Mouse (Mus musculus) Muller cell, postnatal 12 days (primary cell): ENCODE results near the gene Fam221b.

Source experiments
- DNase-seq: peaks from one replicate; pipeline ENCODE4 v3.0.0-alpha.2; 2015; ENCODE audit errors: inconsistent ontology term

Gene Fam221b

DNA sequence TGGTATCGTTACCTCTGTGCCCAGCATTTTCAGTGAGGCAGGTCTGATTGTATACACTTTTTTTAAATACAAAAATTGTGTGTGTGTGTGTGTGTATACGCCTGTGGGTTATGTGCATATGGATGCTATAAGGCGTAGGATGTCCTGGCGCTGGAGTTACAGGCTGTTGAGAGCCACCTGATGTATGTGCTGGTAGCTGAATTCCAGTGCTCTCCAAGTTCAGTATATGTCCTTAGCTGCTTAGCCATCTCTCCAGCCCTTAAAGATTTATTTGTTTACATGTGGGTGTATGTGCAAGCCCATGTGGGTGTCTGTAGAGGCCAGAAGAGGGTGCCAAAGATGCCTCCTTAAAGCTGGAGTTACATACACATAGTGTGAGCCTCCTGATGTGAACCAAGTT, 11.8 kb downstream of the Fam221b start:
- DNase-seq = peak; percentile 6

DNA sequence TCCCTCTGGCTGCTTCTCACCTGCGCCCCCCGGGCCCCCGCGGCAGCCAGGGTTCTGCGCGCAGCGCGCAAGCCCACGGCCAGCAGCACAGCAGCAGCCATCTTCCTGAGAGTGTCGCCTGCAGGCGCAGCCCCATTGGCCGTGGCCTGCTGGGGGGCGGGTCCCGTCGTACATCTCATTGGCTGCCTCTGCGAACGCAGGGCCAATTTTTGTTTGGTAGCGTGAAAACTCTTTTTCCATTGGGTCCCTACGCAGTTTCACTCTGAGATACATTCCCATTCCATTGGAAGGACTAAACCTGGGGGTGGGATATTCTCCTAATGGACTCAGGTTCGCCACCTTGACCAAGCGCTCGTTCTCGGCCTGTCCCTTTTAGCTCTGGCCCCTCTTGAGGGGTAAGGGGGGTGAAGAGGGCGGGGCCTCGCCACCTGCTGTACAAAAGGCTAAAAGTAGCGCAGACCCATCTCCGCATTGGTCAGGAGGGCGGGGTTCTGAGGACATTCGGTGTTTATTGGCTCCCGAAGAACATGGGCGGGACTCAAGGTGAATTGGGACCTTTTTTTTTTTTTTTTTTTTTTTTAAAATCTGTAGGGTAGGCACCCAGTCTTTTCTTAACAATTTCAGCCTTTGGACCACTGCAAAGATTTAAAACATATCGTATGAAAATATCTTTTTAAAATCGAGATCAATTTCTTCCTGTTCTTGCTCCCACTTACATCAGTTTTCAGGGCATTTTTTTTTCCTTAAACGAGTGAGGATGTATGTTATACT, 12.4 kb downstream of the Fam221b start, which contains the start of gene Hint2:
Gene Hint2 (minus strand): TSS at position 128 of the 771 bp plus-strand sequence.
- peak; percentile 99 for DNase-seq

DNA sequence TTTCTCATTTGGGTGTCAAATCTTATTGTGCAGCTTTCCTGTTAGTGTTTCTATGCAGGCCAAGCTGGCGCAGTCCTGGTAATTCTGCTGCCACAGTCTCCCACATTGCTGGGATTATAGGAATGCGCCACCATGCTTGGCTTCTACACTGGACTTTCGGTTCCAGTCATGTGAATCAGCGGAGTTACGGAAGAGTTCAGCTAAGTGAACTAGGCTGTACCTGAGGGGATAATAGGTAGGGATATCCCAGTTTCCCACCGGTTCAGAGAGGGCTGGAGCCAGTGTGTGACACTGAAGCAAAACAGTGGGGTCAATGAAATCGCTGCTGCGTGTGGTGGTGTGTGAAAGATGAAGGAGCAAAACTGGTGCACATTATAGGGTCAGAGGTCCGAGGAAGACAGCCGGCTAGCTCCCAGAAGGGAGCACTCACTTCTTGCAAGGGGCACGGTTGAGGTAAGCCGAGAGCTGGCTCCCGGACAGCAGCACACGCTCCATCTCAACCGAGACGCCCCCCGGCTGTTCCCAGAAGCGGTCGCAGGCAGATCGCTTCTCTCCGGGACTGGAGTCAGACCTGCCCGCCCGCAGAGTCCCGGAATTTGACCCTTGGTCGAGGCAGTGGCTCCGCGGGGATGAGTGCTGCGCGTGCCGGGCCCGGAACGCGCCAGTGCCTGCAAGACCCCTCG, 13.1 kb downstream of the Fam221b start:
- no peak for DNase-seq

DNA sequence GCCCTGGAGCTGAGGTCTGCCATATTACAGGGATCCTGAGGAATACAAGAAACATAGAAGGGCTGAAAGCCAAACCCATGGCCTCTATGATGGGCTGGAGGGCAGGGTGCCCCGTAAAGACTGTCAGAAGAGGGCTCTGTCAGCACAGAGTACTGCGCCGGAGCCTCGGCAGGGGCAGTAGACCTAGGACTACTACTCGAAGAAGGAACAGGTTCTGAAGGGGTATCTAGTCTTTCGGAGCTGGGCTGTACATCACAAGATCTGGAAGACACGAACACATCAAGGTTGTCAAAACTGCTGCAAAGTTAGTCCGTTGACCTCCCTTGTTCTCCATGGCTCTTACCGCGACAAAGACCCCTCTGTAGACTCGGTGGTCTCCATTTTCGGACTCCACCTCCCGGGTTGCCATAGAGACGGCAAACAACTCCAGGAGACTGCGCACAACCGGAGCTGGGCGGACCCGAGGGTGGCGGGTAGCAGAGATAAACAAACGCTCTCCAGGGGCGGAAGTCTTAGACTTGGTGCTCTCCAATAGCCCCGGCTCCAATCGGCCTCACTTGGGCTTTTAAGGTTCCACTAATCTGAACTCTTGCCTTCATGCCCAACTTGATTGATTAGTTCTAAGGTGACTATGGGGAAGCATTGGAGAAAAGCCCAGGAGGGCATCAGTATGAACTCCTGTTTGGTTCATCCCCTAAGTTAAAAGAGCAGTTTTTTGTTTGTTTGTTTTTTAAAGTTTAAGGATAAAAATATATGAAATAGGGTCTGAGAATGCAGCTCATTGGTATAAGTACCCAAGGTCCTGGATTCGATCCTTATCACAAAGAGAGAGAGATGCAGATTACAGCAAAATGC, 15.6 kb downstream of the Fam221b start, which contains the start of gene Spag8:
Gene Spag8 (minus strand): TSS at position 434 of the 855 bp plus-strand sequence.
- DNase-seq = peak; percentile 16

DNA sequence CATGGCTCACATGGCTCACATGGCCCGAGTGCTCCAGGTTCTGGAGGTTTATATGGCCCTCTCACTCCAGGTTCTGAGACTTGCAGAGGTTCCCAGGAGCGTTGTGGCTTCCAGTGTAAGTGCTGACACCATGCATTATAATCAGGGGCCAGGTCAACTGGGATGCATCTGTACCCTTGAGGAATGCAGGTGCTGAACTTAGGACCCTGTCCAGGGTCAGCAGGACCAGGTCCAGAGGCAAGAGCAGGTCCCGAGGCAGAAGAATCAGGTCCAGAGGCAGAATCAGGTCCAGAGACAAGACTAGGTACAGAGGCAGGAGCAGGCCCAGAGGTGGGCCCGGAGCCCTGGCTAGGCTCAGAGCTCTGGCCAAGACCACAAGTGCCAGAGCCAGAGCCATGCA, 16.2 kb downstream of the Fam221b start:
- DNase-seq = no peak

DNA sequence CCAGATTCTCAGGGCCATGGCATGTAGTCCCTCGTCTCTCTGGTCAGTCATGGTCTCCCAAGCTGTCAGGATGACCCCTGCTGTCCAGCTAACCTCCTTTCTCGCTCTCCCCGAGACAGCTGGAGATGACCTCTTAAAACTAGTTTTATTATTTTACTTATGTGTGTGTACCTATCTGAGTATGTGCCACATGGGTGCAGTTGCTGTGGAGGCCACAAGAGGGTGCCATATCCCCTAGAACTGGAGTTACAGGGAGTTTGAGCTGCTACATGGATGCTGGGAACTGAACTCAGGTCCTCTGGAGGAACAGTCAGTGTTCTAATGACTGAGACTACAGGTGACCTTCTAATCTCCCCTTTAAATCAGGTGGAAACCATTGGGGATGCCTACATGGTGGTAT, 19.2 kb downstream of the Fam221b start:
- no peak for DNase-seq

DNA sequence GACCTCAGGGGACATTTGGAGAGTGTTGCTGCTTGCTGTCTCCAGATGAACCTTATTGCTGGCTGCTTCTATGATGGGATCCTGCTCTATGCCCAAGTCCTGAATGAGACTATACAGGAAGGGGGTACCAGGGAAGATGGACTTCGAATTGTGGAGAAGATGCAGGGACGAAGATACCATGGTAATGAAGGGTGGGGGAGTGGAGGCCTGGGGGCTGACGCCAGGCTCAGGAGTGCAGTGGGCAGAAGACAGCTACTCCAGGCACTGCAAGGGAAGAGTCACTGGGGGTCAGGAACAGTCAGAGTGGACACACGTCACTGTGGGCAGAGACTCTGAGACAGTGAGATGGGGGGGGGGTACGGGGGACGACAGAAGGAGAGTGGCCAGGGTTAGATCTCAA, 28.5 kb downstream of the Fam221b start:
- DNase-seq = no peak

DNA sequence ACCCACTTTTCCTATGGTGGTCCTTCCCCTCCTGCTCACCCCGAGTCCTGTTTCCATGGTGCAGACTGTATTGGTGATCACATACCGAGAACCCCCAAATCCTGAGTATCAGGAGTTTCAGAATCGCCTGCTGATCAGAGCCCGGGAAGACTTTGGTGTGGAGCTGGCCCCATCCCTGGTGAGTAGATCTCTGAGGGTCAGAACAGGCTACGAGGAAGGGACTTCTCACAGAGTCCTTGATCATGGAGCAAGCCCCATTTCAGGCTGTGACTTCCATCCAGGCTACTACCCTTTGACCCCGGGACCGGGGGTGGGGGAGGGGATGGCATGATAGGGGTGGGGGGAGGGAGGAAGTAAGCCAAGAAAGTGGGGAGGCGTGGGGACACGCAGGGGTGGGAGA, 28.9 kb downstream of the Fam221b start:
- no peak for DNase-seq

DNA sequence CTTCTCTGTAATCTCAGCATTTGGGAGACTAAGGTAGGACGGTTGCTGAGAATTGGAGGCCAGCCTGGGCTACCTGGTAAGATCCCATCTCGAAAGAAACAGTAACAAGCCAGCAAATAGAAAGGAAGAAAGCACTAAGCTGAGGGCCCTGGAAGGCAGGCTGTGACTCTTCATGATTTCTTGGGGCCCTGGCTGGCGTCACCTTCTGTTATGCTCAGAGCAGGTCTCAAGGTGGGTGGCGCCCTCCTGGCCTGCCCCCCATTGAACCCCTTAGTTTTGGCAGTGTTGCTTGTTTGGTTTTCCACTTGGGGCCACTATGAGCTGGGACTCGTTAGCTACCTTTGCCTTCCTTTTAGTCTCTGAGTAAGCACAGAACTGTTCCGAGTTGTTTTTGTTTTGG, 32.2 kb downstream of the Fam221b start:
- no peak for DNase-seq

DNA sequence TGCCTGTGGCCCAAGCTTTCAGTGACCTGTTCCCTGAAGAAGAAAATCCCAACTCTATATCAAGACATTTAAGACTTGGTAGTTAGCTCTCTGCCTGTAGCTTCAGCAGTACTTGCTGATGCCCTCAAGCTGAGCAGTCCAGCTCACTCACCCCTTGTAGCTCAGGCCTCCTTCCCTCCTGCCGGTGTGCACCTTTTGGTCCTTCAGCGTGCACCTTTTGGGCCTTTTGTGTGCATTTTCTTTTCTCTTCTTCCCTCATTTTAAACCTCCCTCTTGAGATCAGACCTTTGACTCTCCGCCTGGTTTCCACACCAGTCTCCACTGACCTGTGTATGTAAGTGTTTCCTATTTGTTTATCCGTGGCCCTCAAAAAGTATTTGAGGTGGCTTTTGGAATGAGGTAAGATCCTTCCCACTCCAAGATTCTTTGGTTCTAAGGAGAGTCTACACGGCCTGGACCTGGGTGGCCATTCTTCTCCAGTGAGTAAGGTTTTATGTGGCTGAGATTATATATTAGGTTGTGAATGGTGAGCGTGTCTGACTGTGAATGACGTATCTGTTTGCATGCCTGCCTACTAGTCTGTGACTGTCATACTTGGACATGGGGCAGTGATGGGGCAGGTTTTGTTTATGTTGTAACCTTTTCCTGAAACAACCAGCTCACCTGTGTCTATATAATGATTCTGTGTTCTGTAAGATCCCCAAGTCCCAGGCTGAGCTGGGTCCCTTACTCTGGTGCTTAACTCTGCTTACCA, 34.1 kb downstream of the Fam221b start:
- no peak for DNase-seq

DNA sequence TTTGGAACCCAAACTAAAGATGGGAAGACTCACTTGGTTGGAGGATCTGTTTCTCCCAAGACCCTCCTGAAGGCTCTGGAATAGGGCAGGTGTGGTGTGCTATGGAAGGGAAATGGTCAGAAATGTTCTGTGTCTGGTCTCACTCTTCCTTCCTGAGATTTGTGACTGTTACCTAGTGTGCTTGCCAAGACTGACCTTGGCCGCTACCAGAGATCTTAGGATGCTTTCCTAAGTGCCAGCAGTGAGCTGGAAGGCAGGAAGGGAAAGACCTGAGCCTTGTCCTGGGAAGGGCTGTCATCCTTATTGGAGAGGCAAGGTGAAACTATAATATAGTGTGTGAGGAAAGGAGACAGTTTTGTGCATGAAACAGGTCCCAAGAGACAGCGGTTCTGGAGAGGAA, 35.2 kb downstream of the Fam221b start:
- DNase-seq = no peak

DNA sequence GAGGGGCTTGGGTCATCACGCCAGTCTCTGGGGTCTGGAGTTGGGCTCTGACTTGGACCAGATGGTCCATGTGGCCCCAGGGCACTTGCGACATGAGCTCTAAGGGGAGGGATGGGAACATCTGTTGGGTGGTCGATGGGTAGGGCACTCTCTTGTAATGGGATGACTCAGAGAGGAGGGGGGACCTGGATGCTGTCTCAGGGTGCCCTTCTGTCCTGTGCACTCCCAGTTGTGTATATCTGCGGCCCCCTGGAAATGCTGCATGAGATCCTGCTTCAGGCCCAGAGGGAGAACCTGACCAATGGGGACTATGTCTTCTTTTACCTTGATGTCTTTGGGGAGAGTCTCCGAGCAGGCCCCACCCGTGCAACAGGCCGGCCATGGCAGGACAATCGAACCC, 35.6 kb downstream of the Fam221b start:
- DNase-seq = no peak

DNA sequence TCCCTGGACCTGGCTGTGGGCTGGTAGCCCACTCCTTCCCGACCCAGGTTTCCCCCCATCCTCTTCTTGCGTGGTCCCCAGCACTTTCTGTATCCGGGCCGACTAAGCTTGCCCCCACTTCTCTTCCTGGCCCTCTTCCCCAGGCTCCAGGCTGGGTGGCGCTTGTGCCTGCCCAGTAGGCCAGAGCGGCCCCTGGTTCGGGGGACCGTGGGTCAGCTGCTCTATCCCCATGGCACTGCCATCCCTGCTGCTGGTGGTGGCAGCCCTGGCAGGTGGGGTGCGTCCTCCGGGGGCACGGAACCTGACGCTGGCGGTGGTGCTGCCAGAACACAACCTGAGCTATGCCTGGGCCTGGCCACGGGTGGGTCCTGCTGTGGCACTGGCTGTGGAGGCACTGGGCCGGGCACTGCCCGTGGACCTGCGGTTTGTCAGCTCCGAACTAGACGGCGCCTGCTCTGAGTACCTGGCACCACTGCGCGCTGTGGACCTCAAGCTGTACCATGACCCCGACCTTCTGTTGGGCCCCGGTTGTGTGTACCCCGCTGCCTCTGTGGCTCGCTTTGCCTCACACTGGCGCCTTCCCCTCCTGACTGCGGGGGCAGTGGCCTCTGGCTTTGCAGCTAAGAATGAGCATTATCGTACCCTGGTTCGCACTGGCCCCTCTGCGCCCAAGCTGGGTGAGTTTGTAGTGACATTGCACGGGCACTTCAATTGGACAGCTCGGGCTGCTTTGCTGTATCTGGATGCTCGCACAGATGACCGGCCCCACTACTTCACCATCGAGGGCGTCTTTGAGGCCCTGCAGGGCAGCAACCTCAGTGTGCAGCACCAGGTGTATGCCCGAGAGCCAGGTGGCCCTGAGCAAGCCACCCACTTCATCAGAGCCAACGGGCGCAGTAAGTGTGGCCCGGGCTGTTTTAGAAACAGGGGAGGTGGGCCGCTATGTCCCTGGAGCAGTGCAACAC, 36.7 kb downstream of the Fam221b start:
- peak; percentile 55 for DNase-seq

DNA sequence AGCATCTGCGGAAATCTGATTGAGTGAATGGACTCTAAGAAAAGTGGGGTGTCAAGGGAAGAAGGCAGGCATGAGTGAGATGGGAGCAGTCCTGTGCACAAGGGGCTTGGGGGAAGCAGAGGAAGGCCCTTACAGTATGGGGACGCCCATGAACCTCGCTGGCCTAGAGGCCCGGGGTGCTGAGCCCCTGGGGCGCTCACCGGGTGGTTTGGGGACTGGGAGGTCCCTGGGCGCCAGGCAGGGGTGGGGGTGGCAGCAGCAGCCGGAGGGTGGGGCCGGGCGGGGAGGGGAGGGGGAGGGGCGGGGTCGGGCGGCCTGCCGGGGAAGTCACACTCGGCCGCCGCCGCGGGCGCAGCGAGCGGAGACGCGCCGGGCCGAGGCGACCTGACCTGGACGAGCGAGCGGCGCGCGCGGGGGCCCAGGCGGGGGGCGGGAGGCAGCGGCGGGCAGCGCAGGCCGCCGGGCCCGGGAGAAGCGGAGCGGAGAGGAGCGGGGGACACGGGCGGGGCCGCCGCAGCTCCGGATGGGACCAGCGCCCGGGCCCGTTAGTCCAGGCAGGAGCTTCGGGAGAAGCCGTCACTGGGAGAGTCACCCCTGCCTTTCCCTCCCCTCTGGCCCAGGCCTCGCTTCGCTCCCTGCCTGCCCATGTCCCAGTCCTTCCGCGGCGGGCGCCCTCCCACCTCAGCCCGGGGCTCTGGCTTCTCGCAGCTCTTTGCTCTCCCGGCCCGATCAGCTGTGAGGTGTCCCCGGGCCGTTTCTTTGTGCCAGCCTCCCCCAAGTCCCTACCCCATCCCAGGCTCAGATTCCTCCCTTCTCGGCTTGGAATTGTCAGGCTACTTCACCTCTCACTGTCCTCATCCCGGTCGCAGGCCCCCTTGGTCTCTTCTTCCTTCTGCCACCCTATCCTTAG, 37.6 kb downstream of the Fam221b start, which contains the start of gene Npr2:
Gene Npr2 (plus strand): TSS at position 890 of the 910 bp plus-strand sequence.
- peak; percentile 73 for DNase-seq

DNA sequence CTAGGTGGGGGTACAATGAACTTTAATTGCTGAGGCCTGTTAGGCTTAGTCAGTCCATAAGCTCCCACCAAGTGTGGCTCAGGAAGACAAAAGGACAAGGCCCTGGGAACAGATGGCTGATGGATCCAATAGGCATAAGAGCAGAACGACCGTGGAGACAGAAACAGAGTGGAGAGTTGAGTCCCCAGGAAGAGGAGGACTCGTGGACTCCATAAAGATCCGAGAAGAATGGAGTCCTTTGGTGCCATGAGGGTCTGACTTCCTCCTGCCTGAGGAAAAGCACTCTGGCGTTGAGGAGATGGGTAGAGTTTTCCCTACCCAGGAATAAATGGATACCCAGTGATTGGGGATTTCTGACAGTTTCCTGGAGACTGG, 38.3 kb downstream of the Fam221b start:
- no peak for DNase-seq

DNA sequence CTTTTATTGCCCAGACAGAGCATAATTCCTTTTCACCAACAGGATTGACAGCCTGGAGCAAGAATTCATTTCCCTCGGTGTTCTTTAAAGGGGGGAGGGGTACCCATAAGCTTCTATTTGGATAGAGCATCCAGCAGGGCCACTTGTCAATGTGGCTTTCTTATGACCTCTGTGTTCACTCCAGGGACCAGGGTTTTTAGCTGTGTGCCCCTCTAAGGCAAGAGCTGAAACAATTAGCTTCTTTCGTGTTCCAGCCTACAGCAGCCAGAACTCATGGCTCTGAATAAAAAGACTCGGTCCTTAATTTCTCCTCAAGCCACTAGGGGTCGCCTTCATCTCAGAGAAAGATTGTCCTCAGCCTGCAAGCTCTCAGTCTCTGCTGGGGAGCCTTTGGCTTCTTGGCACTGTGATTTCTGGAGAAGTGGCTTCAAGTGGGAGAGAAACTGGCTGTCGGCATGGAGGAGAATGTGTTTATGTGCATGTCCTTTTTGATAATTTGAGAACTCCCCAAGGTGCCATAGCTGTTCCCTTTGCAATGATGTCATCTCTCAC, 38.8 kb downstream of the Fam221b start:
- DNase-seq = peak; percentile 77

DNA sequence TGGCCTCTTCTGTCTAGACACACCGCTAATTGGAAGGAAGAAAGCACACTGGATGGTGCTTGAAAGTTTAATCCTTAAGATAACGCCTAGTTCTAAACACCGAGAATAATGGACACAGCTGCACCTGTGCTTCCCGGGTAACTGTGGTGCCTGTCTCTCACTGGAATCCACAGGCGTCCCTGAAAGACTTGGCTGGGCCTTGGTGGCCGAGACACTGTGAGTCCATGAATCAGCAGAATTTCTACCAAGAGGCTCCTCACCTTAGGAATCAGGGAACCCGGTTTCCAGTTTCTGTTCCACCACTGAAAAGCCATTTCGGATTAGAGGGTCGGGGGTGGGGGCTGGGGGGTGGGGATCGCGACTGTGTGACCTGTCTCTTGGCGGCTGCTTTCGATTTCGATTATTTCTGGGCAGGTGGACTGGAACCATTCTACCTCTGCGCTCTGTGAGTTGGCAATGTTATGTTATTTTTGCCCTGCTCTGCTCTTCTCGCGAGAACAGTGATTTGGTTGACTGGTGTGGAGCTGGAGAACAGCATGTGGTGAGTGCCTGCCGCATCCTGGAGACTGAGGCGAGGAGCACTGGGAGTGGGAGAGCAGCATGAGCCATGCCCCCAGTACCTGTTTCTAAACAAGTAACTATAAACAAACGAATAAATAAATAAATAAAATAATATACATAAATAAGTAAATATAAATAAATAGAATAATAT, 39.7 kb downstream of the Fam221b start:
- DNase-seq = peak; percentile 31

DNA sequence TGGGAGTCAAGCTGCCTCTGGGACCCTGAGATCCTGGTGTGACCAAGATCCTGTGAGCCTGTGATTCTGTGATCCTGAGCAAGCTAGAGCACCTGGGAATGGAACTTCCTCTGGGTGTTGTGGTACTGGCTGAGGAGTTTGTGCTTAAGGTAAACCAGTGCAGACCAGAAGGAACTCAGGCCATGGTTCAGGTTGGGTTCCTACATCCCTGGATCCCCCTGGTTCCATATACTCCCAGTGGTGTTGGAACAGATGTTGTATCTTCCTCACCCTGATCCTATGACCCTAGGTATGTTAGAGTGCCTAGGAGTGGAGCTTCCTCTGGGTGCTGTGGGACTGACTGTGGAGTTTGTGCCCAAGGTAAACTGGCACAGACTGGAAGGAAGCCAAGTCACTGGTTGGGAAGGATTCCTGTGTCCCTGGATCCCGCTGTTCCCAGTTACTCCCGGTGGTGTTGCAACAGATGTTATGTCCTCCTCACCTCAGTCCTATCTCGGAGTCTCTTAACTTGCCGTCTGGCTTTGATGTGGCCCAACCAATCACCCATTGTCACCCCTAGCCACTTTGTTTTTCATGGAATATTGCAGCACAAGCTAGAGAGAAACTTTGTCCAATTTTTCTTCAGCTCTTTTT, 48.7 kb downstream of the Fam221b start:
- DNase-seq = no peak
